Mouse (Mus musculus): Measurements from ENCODE around the gene Entpd7. TPM values are rescaled to one million over a fixed set of nuclear protein-coding genes. Genes with fewer than 3 reads are reported as not detected.
A peak's percentile ranks its signal among the peaks of the same experiment; 100 is the strongest.

The Entpd7 gene
- total and polyA plus RNA-seq, 2 experiments = 1.5 to 2.0 TPM

- Histone ChIP-seq H3K4me3 (ENCODE audit: insufficient read depth, low read depth, low read length) (peak overlapping the region; percentile 62), H3K9ac (ENCODE audit: low read depth, low read length) (peak overlapping the region; percentile 78), H3K27ac (replicated peaks; ENCODE audit: insufficient read depth, low read depth, low read length) (peak overlapping the region; percentile 81), H3K79me2 (ENCODE audit: control insufficient read depth, insufficient read depth, low read length) (peaks cover 9% of the 10 kb centered on the region; the same call in 1 of the 2 replicates), H3K4me1 (ENCODE audit: control insufficient read depth, insufficient read depth, low read length) (peaks cover 7% of the 10 kb centered on the region), H3K36me3 (ENCODE audit: control insufficient read depth, insufficient read depth, low read length) (no peaks in the 10 kb centered on the region), H3K27me3 (ENCODE audit: control insufficient read depth, insufficient read depth, low read length) (no peaks in the 10 kb centered on the region)
- WGBS = 2% methylated on average over 43 of the region's 43 CpGs
- TF ChIP-seq CTCF (IDR thresholded peaks at IDR 0.05; ENCODE audit: low read depth, low read length) (no peak), POLR2A (IDR thresholded peaks at IDR 0.05; ENCODE audit: extremely low read depth, insufficient read depth, low read length) (no peak)
- peak; percentile 50 for DNase-seq (ENCODE audit: extremely low read depth, low read depth, low spot score)
These were observed 13.7 kb upstream of the Entpd7 start for GRCm38 (mm10) chr19:43675525-43676400.

DNA sequence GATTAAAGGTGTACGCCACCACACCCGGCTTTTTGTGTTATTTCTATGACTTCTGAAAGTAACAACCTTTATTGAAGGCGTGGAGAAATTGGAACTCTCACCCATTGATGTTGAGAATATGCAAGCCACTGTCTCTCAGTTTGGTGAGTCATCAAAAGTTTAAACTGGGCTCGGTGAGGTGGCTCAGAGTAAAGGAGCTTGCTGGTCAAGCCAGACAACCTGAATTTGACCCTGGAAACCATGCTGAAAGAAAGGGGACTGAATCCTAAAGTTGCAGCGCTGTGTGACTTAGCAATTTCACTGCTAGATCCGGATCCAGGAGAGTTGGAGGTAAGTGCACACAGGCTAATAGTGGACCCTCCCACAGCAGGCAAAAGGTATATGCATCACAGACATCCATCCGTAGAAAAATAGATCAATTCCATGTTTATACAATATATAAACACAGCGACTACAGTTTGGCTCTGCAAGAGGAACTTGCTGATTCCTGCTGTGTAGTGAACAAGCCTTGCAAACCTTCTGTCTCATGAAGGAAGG, 10.9 kb upstream of the Entpd7 start:
- no peaks in the 10 kb centered on the region for H3K36me3 ChIP-seq (ENCODE audit: control insufficient read depth, insufficient read depth, low read length)
- H3K27ac ChIP-seq (replicated peaks; ENCODE audit: insufficient read depth, low read depth, low read length) = no peak overlapping the region
- no peak overlapping the region for H3K4me3 ChIP-seq (ENCODE audit: insufficient read depth, low read depth, low read length)
- no peak overlapping the region for H3K9ac ChIP-seq (ENCODE audit: low read depth, low read length)
- peaks cover under 1% of the 10 kb centered on the region; the same call in 1 of the 2 replicates for H3K79me2 ChIP-seq (ENCODE audit: control insufficient read depth, insufficient read depth, low read length)
- no peak for DNase-seq (ENCODE audit: extremely low read depth, low read depth, low spot score)
- TF ChIP-seq CTCF (IDR thresholded peaks at IDR 0.05; ENCODE audit: low read depth, low read length) (no peak), POLR2A (IDR thresholded peaks at IDR 0.05; ENCODE audit: extremely low read depth, insufficient read depth, low read length) (no peak)
- 0 out of 2 replicates have a peak, but pooled peaks cover 1% of the 10 kb centered on the region for H3K4me1 ChIP-seq (ENCODE audit: control insufficient read depth, insufficient read depth, low read length)
- WGBS = 78% methylated on average over 8 of the region's 8 CpGs
- no peaks in the 10 kb centered on the region for H3K27me3 ChIP-seq (ENCODE audit: control insufficient read depth, insufficient read depth, low read length)

GRCm38 (mm10) chr19:43679474-43679981, 9.9 kb upstream of the Entpd7 start:
- H3K27me3 ChIP-seq (ENCODE audit: control insufficient read depth, insufficient read depth, low read length) = no peaks in the 10 kb centered on the region
- no peak overlapping the region for H3K4me3 ChIP-seq (ENCODE audit: insufficient read depth, low read depth, low read length)
- H3K9ac ChIP-seq (ENCODE audit: low read depth, low read length) = no peak overlapping the region
- no peaks in the 10 kb centered on the region for H3K36me3 ChIP-seq (ENCODE audit: control insufficient read depth, insufficient read depth, low read length)
- no peaks in the 10 kb centered on the region for H3K79me2 ChIP-seq (ENCODE audit: control insufficient read depth, insufficient read depth, low read length)
- peak; percentile 48 for DNase-seq (ENCODE audit: extremely low read depth, low read depth, low spot score)
- H3K4me1 ChIP-seq (ENCODE audit: control insufficient read depth, insufficient read depth, low read length) = no peaks in the 10 kb centered on the region
- TF ChIP-seq CTCF (IDR thresholded peaks at IDR 0.05; ENCODE audit: low read depth, low read length) (no peak), POLR2A (IDR thresholded peaks at IDR 0.05; ENCODE audit: extremely low read depth, insufficient read depth, low read length) (no peak)
- 78% methylated on average over 10 of the region's 10 CpGs for WGBS
- 0 out of 2 replicates have a peak overlapping the region, but pooled peaks have one; percentile 10 for H3K27ac ChIP-seq (replicated peaks; ENCODE audit: insufficient read depth, low read depth, low read length)

- Histone ChIP-seq H3K27ac (replicated peaks; ENCODE audit: insufficient read depth, low read depth, low read length) (no peak overlapping the region), H3K9ac (ENCODE audit: low read depth, low read length) (no peak overlapping the region), H3K27me3 (ENCODE audit: control insufficient read depth, insufficient read depth, low read length) (no peaks in the 10 kb centered on the region), H3K79me2 (ENCODE audit: control insufficient read depth, insufficient read depth, low read length) (no peaks in the 10 kb centered on the region), H3K36me3 (ENCODE audit: control insufficient read depth, insufficient read depth, low read length) (no peaks in the 10 kb centered on the region), H3K4me1 (ENCODE audit: control insufficient read depth, insufficient read depth, low read length) (no peaks in the 10 kb centered on the region), H3K4me3 (ENCODE audit: insufficient read depth, low read depth, low read length) (no peak overlapping the region)
- TF ChIP-seq POLR2A (IDR thresholded peaks at IDR 0.05; ENCODE audit: extremely low read depth, insufficient read depth, low read length) (no peak), CTCF (IDR thresholded peaks at IDR 0.05; ENCODE audit: low read depth, low read length) (no peak)
- DNase-seq (ENCODE audit: extremely low read depth, low read depth, low spot score) = no peak
- 81% methylated on average over 4 of the region's 4 CpGs for WGBS
These were observed 7.9 kb upstream of the Entpd7 start for GRCm38 (mm10) chr19:43681541-43681940.

GRCm38 (mm10) chr19:43692815-43693214, 3.3 kb downstream of the Entpd7 start:
- Histone ChIP-seq H3K9ac (ENCODE audit: low read depth, low read length) (no peak overlapping the region), H3K4me3 (ENCODE audit: insufficient read depth, low read depth, low read length) (no peak overlapping the region), H3K27me3 (ENCODE audit: control insufficient read depth, insufficient read depth, low read length) (no peaks in the 10 kb centered on the region), H3K4me1 (ENCODE audit: control insufficient read depth, insufficient read depth, low read length) (peaks cover 4% of the 10 kb centered on the region; the same call in 1 of the 2 replicates), H3K79me2 (ENCODE audit: control insufficient read depth, insufficient read depth, low read length) (0 out of 2 replicates have a peak, but pooled peaks cover 8% of the 10 kb centered on the region), H3K27ac (replicated peaks; ENCODE audit: insufficient read depth, low read depth, low read length) (no peak overlapping the region), H3K36me3 (ENCODE audit: control insufficient read depth, insufficient read depth, low read length) (no peaks in the 10 kb centered on the region)
- 97% methylated on average over 14 of the region's 14 CpGs for WGBS
- TF ChIP-seq CTCF (IDR thresholded peaks at IDR 0.05; ENCODE audit: low read depth, low read length) = no peak
- TF ChIP-seq POLR2A (IDR thresholded peaks at IDR 0.05; ENCODE audit: extremely low read depth, insufficient read depth, low read length) = no peak
- no peak for DNase-seq (ENCODE audit: extremely low read depth, low read depth, low spot score)
